Mouse (Mus musculus) ZHBTc4 (cell line): ENCODE measurements at regions not wholly inside any gene's neighbourhood (a gene's known extent, or its start where the extent isn't known, plus 50 kb on each side); places are given as distances from the start of the nearest gene placed in this dataset.

ENCODE experiments used
- DNase-seq: peaks from one replicate; pipeline ENCODE4 v3.0.0-alpha.2; 2011; ENCODE audit warnings: low read depth, low spot score

DNA sequence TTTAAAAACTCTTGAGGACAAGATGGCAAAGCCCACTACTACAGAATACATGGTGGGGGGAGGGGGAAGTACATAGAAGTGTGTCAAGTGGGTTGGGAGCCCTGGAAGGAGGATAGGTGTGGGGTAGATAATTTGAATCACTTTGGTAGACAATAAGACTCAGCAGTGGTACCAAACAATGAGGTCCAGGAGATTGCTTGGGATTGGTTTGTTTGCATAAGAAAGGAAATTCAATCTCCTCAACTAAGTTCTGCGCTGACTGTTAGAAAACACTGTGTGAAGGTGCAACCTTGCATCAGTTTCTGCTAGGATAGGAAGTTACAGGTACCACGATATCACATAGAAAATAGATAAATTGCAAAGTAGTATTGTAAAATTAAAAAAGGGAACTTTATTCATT is 1595.6 kb upstream of the Pcdh7 start:
- peak; percentile 74 for DNase-seq

- DNase-seq: no peak
Measured at GRCm38 (mm10) chr5:56141616-56142015, 1576.2 kb upstream of the Pcdh7 start.
